Mouse (Mus musculus) gastrocnemius, postnatal 10 days (tissue): ENCODE measurements around the gene Mr1. TPM values are rescaled to one million over a fixed set of nuclear protein-coding genes. Genes with fewer than 3 reads are reported as not detected.
"Not testable (repeated sequence)": the region's sequence is repeated elsewhere in the genome, so short reads cannot be mapped to it uniquely, and the experiment has no call there.

Experiments used
- DNase-seq: peaks from one replicate; pipeline ENCODE4 v3.0.0; 2021; ENCODE audit warnings: mixed read lengths
- long read RNA-seq, 2 experiments: library from polyadenylated mRNA; stranded (forward); transcript quantifications; one replicate each; pipeline ENCODE4 v2.0.0; 2021
- total RNA-seq, 2 experiments: library from RNA; stranded (reverse); gene quantifications; 2 replicates each; pipeline ENCODE4 v1.2.3; 2021

The Mr1 gene
- 1 to 10 TPM; 6.3 to 9.0 TPM for total RNA-seq
- long read RNA-seq, experiment 1, transcript Mr1-201 (6 exons, 2,512 nt) = major isoform, 7 of 11 reads
- long read RNA-seq, experiment 1, partial matches to known transcripts = 0 of 11 reads
- long read RNA-seq, experiment 1, other reads (novel, unspliced or antisense) = 1 of 11 reads
- long read RNA-seq, experiment 2, transcript Mr1-201 (6 exons, 2,512 nt) = major isoform, 7 of 12 reads
- long read RNA-seq, experiment 2, partial matches to known transcripts = 1 of 12 reads
- long read RNA-seq, experiment 2, other reads (novel, unspliced or antisense) = 0 of 12 reads

GRCm38 (mm10) chr1:155146572-155146980, at the start of gene Mr1:
Gene Mr1 (minus strand): TSS chr1:155146814.
- peak; percentile 20 for DNase-seq

GRCm38 (mm10) chr1:155192805-155193368, 46.3 kb upstream of the Mr1 start:
- DNase-seq = no peak

DNA sequence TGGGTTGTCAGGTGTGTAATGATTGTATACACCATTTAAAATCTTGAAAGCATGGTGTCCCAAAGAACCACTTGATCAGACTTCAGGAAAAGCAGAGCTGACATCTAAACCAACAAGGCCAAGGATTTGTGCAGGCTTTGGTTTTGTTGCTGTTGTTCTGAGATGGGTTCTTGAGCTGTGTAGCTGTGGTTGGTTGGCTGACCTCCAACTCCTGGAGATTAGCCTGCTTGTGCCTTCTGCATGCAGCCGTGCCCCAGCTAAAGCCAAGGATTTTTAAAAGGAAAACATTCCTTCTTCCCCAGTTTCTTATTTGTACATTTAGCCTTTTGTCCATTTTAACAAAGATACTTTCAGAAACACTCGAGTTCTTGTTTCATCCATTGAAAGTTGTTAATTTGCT, 45.1 kb upstream of the Mr1 start:
- DNase-seq = no peak

DNA sequence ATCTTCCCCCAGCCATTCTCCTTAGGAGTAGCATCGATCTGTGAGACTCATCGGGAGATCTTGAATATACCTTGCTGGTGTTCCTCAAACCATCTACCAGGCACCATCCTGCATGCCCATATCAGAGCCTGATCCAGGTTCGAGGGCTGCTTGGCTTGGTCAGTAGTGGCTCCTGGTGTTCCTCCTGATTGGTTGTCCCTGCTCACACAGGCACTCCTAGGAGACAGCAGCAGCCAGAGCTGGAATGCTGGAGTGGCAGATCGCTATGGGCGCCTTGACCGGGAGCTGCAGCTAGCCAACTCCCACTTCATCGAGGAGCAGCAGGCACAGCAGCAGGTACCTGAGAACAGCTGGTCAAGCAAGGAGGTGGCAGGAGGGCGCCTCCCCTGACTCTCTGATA, 44.6 kb upstream of the Mr1 start:
- no peak for DNase-seq

DNA sequence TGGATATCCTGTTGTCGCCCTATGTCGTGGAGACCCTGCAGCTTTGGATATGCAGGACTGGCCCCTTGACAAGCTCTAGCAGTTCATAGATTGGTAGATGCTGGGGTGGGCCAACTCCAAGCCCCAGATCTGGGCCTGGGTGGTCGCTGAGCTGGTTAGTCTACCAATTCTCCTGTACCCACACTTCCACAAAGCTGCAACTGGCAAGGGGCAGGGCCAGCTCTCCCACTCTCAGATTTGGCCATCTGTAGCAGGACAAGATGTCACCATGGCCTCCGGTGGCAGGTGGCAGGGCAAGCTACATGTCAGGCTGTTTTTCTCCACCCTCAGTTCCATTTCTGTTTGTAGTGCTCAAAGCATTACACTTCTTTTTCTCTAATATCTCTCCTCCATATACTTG, 42.0 kb upstream of the Mr1 start:
- DNase-seq = no peak

DNA sequence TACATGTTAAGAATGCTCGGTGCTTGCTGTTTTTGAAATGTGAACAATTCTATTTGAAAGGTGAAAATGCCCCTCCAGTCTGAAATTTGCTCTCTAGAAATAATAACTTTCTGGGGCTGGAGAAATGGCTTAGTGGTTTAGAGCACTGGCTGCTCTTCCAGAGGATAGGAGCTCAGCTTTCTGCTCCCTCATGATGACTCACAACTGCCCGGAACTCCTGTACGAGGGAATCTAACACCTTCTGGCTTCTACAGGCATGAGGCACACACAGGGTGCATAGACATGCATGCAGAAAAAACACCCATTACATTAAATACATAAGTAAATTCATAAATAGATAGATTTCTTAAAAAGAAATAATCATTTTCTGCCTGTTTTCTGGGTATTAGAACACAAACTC, 37.6 kb upstream of the Mr1 start:
- DNase-seq = no peak

- no peak for DNase-seq
These were observed 31.7 kb upstream of the Mr1 start for GRCm38 (mm10) chr1:155178192-155178924.

GRCm38 (mm10) chr1:155174424-155174823, 27.8 kb upstream of the Mr1 start:
- no peak for DNase-seq

- not testable (repeated sequence) for DNase-seq
These were observed 27.0 kb upstream of the Mr1 start for GRCm38 (mm10) chr1:155173644-155174016.

DNA sequence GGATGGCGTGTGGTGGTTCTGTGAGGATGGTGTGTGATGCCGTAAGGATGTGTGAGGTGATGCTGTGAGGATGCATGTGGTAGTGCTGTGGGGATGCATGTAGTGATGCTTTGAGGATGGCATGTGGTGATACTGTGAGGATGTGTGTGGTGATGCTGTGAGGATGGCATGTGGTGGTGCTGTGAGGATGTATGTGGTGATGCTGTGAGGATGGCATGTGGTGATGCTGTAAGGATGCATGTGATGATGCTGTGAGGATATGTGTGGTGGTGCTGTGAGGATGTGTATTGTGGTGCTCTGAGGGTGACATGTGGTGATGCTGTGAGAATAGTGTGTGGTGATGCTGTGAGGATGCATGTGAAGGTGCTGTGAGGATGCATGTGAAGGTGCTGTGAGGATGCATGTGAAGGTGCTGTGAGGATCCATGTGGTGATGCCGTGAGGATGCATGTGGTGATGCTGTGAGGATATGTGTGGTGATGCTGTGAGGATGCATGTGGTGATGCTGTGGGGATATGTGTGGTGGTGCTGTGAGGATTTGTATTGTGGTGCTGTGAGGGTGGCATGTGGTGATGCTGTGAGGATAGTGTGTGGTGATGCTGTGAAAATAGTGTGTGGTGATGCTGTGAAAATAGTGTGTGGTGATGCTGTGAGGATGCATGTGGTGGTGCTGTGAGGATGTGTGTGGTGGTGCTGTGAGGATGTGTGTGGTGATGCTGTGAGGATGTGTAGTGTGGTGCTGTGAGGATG, 26.5 kb upstream of the Mr1 start:
- no peak for DNase-seq

- DNase-seq = no peak
These were observed 23.3 kb upstream of the Mr1 start for GRCm38 (mm10) chr1:155169935-155170334.

DNA sequence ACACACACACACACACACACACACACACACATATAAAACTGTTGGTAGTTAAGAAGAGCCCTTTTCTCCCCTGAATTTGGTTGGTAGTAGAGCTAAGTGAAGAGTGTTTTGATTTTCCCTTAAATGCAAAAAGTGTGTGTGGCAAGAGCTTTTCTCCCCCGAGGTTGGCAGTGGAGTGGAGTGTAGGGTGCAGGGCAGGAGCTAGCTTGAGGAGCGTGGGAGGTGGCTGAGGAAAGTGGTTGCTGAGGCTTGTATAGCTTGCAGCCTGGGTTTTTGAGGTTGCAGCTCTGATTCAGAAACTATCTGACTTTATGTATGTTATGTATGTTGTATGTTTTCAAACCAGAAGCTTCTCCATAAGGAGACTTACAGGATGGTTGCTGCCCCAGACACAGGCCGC, 20.8 kb upstream of the Mr1 start:
- no peak for DNase-seq

- DNase-seq = peak; percentile 66
These were observed 12.4 kb upstream of the Mr1 start for GRCm38 (mm10) chr1:155158970-155159484.

DNA sequence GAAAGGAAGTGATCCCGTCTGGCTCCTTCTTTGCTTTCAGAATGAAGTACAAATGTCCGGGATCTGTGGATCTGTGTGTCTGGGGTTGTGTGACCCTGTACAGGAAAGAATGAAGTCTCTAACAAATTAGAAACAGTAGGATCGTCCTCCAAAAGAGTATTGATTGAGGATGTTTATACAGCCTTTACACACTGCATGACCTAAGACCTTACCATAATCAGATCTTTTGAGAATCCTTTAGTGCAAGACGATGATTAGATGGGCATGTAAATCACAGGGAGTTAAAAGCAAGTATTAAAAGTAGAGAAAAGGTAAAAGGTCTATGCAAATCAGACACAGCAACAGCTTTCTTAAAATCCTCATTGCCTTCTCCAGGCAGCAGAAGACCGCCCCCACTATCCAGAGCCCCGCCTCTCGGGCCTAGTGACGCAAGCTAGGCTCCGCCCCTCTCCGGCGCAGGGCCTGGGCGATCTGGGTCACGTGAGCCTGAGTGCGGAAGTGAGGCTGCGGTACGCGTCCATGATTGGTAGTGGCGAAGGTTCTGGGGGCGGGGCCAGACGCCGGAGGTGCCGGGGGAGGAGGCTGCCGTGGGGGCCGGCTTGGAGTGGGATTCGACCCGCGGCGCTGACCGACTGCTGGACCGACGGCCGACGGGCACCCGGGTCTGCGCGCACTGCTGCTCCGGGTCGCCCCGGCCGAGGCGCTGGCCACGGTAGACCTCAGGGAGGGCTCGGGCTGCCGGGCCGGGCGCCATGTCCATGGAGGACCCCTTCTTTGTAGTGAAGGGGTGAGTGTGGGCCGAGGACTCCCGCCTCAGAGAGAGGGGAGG, 11.7 kb upstream of the Mr1 start, which contains the start of gene Stx6:
Stx6 (plus strand) TSS at position 575 of the 829 bp plus-strand sequence.
- peak; percentile 99 for DNase-seq

GRCm38 (mm10) chr1:155153906-155154305, 7.3 kb upstream of the Mr1 start:
- DNase-seq = no peak

GRCm38 (mm10) chr1:155150821-155151220, 4.2 kb upstream of the Mr1 start:
- DNase-seq = no peak

DNA sequence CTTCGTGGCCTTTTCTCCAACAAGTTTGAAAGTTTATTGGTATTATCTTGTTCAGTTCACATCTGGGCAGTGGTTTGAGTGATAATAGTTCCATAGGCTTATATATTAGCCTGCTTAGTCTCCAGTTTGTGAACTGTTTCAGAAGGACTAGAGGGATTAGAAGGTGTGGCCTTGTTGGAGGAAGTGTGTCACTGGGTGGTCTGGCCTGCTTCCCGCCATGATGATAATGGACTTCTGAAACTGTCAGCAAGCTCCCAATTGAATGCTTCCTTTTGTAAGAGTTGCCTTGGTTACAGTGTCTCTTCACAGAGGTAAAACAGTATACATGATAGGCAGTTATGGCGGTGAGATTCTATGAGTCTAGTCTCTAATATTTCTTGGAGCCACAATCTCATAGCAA, 2.8 kb upstream of the Mr1 start:
- no peak for DNase-seq

GRCm38 (mm10) chr1:155147228-155147627, 614 bp upstream of the Mr1 start:
- DNase-seq = no peak

DNA sequence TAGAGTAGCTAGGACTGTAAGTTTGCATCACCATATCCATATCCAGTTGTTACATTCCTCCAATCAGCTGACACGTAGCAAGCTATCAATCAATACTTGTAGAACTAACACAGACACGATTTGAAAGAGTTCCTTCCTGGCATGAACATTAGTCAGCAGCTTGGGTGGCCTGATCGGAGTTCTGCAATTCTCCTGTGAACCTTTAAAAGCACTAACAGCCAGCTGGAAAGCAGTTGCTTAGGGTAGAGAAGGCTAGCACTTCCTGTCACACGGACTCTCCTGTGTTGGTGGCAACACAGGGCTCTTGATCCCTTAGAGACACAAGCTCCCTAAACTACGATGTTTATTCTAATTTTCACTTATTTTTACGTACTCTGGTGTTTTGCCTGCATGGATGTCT, 994 bp downstream of the Mr1 start:
- DNase-seq = no peak

GRCm38 (mm10) chr1:155140076-155140475, 6.5 kb downstream of the Mr1 start:
- DNase-seq = peak; percentile 59

GRCm38 (mm10) chr1:155138795-155139194, 7.8 kb downstream of the Mr1 start:
- DNase-seq = no peak

- no peak for DNase-seq
These were observed 11.7 kb downstream of the Mr1 start for GRCm38 (mm10) chr1:155134866-155135265.
